Mouse (Mus musculus) MEL (cell line): ENCODE results near the gene Efna2. TPM values are rescaled to one million over a fixed set of nuclear protein-coding genes. Genes with fewer than 3 reads are reported as not detected.

Experiments used
- DNase-seq: peaks from one replicate; pipeline ENCODE4 v3.0.0; 2011; ENCODE audit warnings: low read depth, low spot score
- H3K27ac ChIP-seq: 2 replicates; pipeline ENCODE4 v1.5.1; 2012; ENCODE audit warnings: low read depth, mild to moderate bottlenecking, control low read depth, low read length, moderate library complexity; ENCODE audit not compliant: control insufficient read depth
- H3K27me3 ChIP-seq, 2 experiments: fragments of 150-350 bp in 1 of 2; sonication (generic) in 1 of 2; 2 replicates each; pipeline ENCODE4 v1.6.1; 2012; ENCODE audit warnings: low read length in 2 of 2, mild to moderate bottlenecking in 2 of 2, improper control_type of control experiment in 1 of 2, moderate library complexity in 1 of 2; ENCODE audit not compliant: insufficient read depth in 2 of 2, control insufficient read depth in 1 of 2
- H3K36me3 ChIP-seq, 2 experiments: 2 replicates each; pipeline ENCODE4 v1.6.1; 2012 to 2014; ENCODE audit warnings: low read length in 2 of 2, improper control_type of control experiment in 1 of 2, inconsistent platforms in 1 of 2, mild to moderate bottlenecking in 1 of 2; ENCODE audit not compliant: insufficient read depth in 2 of 2, control insufficient read depth in 1 of 2
- H3K4me1 ChIP-seq, 2 experiments: fragments of 150-350 bp in 1 of 2; sonication (generic) in 1 of 2; 2 replicates each; pipeline ENCODE4 v1.6.1; 2012; ENCODE audit warnings: low read length in 2 of 2, improper control_type of control experiment in 1 of 2, mild to moderate bottlenecking in 1 of 2; ENCODE audit not compliant: insufficient read depth in 2 of 2, control insufficient read depth in 1 of 2
- H3K4me3 ChIP-seq, 2 experiments: fragments of 150-350 bp in 1 of 2; sonication (generic) in 1 of 2; 2 replicates each; pipeline ENCODE4 v1.5.1; 2012; ENCODE audit warnings: low read depth in 2 of 2, low read length in 2 of 2, mild to moderate bottlenecking in 2 of 2, moderate library complexity in 2 of 2, control low read depth in 1 of 2, improper control_type of control experiment in 1 of 2; ENCODE audit not compliant: control insufficient read depth in 1 of 2, insufficient read depth in 1 of 2
- H3K79me2 ChIP-seq: 2 replicates; pipeline ENCODE4 v1.6.1; 2012; ENCODE audit warnings: mild to moderate bottlenecking, low read length, moderate library complexity; ENCODE audit not compliant: control insufficient read depth, poor library complexity, insufficient read depth
- H3K9ac ChIP-seq: 2 replicates; pipeline ENCODE4 v1.6.1; 2012; ENCODE audit warnings: low read depth, mild to moderate bottlenecking, control low read depth, low read length, moderate library complexity; ENCODE audit not compliant: control insufficient read depth, poor library complexity, severe bottlenecking
- H3K9me3 ChIP-seq: fragments of 150-350 bp; sonication (generic); replicated peaks from 2 replicates; pipeline ENCODE4 v1.6.1; 2012; ENCODE audit warnings: mild to moderate bottlenecking, low read length, improper control_type of control experiment, moderate library complexity; ENCODE audit not compliant: insufficient read depth
- CHD1 ChIP-seq: IDR thresholded peaks from 2 replicates; pipeline ENCODE4 v1.6.1; 2012; ENCODE audit warnings: low read depth, mild to moderate bottlenecking, inconsistent platforms, low read length, improper control_type of control experiment
- ETS1 ChIP-seq: IDR thresholded peaks from 2 replicates; pipeline ENCODE4 v1.6.1; 2012; ENCODE audit warnings: low read depth, mild to moderate bottlenecking, inconsistent platforms, low read length, improper control_type of control experiment, moderate library complexity
- HCFC1 ChIP-seq: IDR thresholded peaks from 2 replicates; pipeline ENCODE4 v1.6.1; 2012; ENCODE audit warnings: low read depth, mild to moderate bottlenecking, inconsistent platforms, low read length, improper control_type of control experiment, moderate library complexity
- MAFK ChIP-seq: IDR thresholded peaks from 2 replicates; pipeline ENCODE4 v1.6.1; 2011; ENCODE audit warnings: low read depth, mild to moderate bottlenecking, low read length, improper control_type of control experiment, borderline replicate concordance
- POLR2AphosphoS2 ChIP-seq: IDR thresholded peaks from 2 replicates; pipeline ENCODE4 v1.6.1; 2011; ENCODE audit warnings: low read length, improper control_type of control experiment
- TAL1 ChIP-seq: IDR thresholded peaks from 2 replicates; pipeline ENCODE4 v1.6.1; 2012; ENCODE audit warnings: mild to moderate bottlenecking, inconsistent platforms, low read length, moderate library complexity, mixed read lengths
- TCF12 ChIP-seq: IDR thresholded peaks from 2 replicates; pipeline ENCODE4 v1.6.1; 2014; ENCODE audit warnings: low read depth, mild to moderate bottlenecking, inconsistent platforms, low read length, improper control_type of control experiment, moderate library complexity
- ZNF384 ChIP-seq: IDR thresholded peaks from 2 replicates; pipeline ENCODE4 v1.6.1; 2012; ENCODE audit warnings: low read depth, mild to moderate bottlenecking, inconsistent platforms, low read length, improper control_type of control experiment
- polyA plus RNA-seq, 2 experiments: library from polyadenylated mRNA; stranded (reverse) in 1 of 2; unstranded in 1 of 2; fragments of >175 nt in 1 of 2; fragments of >200 nt in 1 of 2; gene quantifications; 2 replicates each; pipeline versions ENCODE4 v1.2.1 to v1.2.4; 2012; ENCODE audit warnings: low replicate concordance in 2 of 2, low read depth in 1 of 2; ENCODE audit not compliant: insufficient read length in 2 of 2, insufficient read depth in 1 of 2, missing spikeins in 1 of 2
- total RNA-seq: library from RNA; depleted of rRNA; stranded (reverse); fragments of 300-350 nt; gene quantifications from 2 replicates; pipeline ENCODE4 v1.2.3, GENCODE M21; 2012

Efna2 gene
- total and polyA plus RNA-seq, 3 experiments, result 0.12 to 2.8 TPM; not detected in 1

DNA sequence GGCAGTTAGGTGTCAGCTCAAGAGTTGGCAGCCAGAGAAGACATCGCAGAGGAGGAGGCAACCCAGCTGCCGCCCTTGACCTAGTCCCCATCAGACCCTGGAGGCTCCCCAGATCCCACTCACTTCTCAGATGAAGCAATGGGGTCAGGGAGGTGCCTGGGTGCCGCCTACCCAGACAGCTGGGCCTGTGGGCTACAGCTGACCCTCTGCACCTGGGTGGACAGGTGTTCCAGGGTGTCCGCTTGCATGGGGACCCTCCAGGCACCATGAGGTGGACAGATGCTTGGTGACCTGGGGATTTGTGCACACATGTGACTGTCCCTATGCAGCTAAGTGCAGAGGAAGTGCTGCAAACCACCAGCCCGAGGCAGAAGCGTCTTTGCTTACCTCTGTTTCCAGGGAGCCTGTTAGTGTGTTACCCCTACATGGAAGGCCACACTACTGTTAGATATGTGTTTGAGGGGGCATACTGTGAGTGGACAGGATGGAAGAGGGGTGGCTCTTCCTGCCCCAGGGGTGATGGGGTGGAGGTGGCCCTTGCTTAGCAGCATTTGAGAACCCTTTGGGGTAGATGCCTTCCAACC, 16.5 kb upstream of the Efna2 start:
- Histone ChIP-seq H3K4me1 (peaks cover 9 to 30% of the 10 kb centered on the region in 2 experiments), H3K36me3 (peaks cover 0 to 13% of the 10 kb centered on the region in 2 experiments; a peak in 2 of 4 replicates), H3K79me2 (peaks cover 2% of the 10 kb centered on the region; the same call in 1 of the 2 replicates), H3K4me3 (no peak overlapping the region), H3K27me3 (no peaks in the 10 kb centered on the region), H3K9ac (no peak overlapping the region), H3K27ac (no peak overlapping the region), H3K9me3 (no peaks in the 10 kb centered on the region)
- no peak for TF ChIP-seq TAL1
- TF ChIP-seq HCFC1, result 0 out of 2 replicates have a peak, but pooled peaks have one; percentile 16
- peak; percentile 35 for DNase-seq

DNA sequence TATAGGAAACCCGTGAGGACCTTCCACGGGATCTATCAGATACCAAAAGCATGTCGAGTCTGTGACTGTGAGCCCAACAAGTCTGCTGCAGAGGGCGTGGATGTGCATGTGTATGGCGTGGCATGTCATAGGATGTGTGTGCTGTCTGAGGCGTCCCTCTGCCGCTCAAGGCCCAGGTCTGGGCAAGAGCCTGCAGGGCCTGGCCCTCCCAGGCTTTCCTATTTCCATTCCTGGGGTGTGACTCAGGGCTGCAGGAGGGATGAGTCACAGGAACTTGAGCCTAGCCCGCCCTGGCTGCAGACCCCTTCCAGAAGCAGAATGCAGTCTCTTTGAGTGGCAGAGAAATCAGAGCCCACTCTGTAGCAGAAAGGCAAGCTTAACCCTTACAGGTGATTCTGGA, 15.6 kb upstream of the Efna2 start:
- H3K27me3 ChIP-seq, result no peaks in the 10 kb centered on the region

DNA sequence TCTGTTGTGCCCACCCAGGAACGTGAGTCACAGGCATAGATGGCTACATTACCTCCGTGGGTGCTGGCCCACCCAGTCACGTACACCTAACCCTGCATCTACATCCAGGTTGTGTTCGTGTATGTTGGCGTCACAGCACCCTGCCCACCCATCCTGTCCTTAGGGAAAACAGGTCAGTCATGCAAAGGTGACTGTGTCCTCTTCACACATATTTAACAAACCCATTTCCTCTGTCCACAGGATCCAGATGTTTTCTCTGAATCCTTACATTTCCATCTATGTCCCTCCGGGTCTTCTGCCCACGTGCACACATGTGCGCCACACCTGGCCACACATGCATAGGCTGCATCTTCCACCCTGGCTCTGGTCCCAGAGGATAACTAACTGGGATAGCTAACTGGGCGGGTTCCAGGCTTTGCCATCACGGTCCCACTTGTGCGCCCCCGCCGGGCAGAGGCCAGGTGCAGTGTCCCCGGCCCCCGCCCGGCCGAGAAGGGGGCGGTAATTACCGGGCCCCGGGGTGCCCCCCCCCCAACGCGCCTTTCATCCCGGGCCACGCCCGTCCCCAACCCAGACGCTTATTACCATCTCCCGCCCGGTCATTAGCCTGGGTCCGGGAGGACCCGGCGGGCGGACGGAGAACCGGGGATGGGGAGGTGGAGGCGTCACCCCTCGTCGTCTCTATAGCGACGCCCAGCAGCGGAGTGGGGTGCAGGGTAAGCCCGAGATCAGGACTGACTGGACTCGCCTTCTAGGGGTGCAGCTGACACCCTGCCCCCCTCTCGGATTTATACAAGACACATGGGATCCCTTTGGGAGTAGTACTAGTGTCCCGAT, 14.9 kb upstream of the Efna2 start:
- Histone ChIP-seq H3K4me1 (peaks cover 4 to 29% of the 10 kb centered on the region in 2 experiments), H3K4me3 (peak overlapping the region; percentile 44 to 52), H3K79me2 (peaks cover 8% of the 10 kb centered on the region; the same call in 1 of the 2 replicates), H3K27ac (no peak overlapping the region), H3K9ac (peak overlapping the region; percentile 53), H3K27me3 (no peaks in the 10 kb centered on the region), H3K36me3 (peaks cover 0 to 12% of the 10 kb centered on the region in 2 experiments; a peak in 2 of 4 replicates), H3K9me3 (no peaks in the 10 kb centered on the region)
- no peak for TF ChIP-seq ETS1
- TF ChIP-seq ZNF384, result no peak
- no peak for TF ChIP-seq POLR2AphosphoS2
- no peak for TF ChIP-seq CHD1
- no peak for TF ChIP-seq TCF12
- no peak for TF ChIP-seq MAFK
- peak; percentile 17 for DNase-seq

More for the DNA sequence above, 15.6 kb upstream of the Efna2 start:
- no peak overlapping the region for H3K9ac ChIP-seq
- peaks cover 7% of the 10 kb centered on the region; the same call in 1 of the 2 replicates for H3K79me2 ChIP-seq
- peak; percentile 22 for DNase-seq
- peaks cover 6 to 33% of the 10 kb centered on the region in 2 experiments for H3K4me1 ChIP-seq
- H3K9me3 ChIP-seq, result no peaks in the 10 kb centered on the region
- no peak overlapping the region for H3K4me3 ChIP-seq
- peaks cover 0 to 12% of the 10 kb centered on the region in 2 experiments; a peak in 2 of 4 replicates for H3K36me3 ChIP-seq
- peak; percentile 42; the same call in 1 of the 2 replicates for TF ChIP-seq ZNF384
- TF ChIP-seq POLR2AphosphoS2, result no peak
- no peak overlapping the region for H3K27ac ChIP-seq
